Mouse (Mus musculus) lung, postnatal 0 days (tissue): ENCODE results near the gene Paqr7. TPM values are rescaled to one million over a fixed set of nuclear protein-coding genes. Genes with fewer than 3 reads are reported as not detected.
"Not testable (repeated sequence)": the region's sequence is repeated elsewhere in the genome, so short reads cannot be mapped to it uniquely, and the experiment has no call there.

Source experiments
- ATAC-seq: fragments of 200-750 bp; cut with Nextera tagmentation; 2 replicates; pipeline ENCODE4 v1.8.0; 2017; ENCODE audit warnings: moderate library complexity
- DNase-seq: peaks from one replicate; pipeline ENCODE4 v3.0.0-alpha.2; 2016; ENCODE audit warnings: low spot score
- H3K27ac ChIP-seq: fragments of 300-500 bp; sonication (generic); 2 replicates; pipeline ENCODE4 v1.5.1; 2014; ENCODE audit warnings: antibody characterized with exemption, mild to moderate bottlenecking, low read length, mixed read lengths
- H3K27me3 ChIP-seq: fragments of 300-500 bp; sonication (generic); replicated peaks from 2 replicates; pipeline ENCODE4 v1.6.1; 2014; ENCODE audit warnings: low read length, mixed read lengths; ENCODE audit not compliant: insufficient read depth
- H3K36me3 ChIP-seq: fragments of 300-500 bp; sonication (generic); 2 replicates; pipeline ENCODE4 v1.6.1; 2014; ENCODE audit warnings: low read length, mixed read lengths; ENCODE audit not compliant: insufficient read depth
- H3K4me1 ChIP-seq: fragments of 300-500 bp; sonication (generic); 2 replicates; pipeline ENCODE4 v1.6.1; 2014; ENCODE audit warnings: antibody characterized with exemption, low read depth, low read length, mixed read lengths; ENCODE audit not compliant: insufficient read depth
- H3K4me2 ChIP-seq: fragments of 300-500 bp; sonication (generic); replicated peaks from 2 replicates; pipeline ENCODE4 v1.6.1; 2014; ENCODE audit warnings: low read depth, mild to moderate bottlenecking, low read length, moderate library complexity, mixed read lengths
- H3K4me3 ChIP-seq: fragments of 300-500 bp; sonication (generic); 2 replicates; pipeline ENCODE4 v1.5.1; 2014; ENCODE audit warnings: low read depth, low read length
- H3K9ac ChIP-seq: fragments of 300-500 bp; sonication (generic); replicated peaks from 2 replicates; pipeline ENCODE4 v1.6.1; 2014; ENCODE audit warnings: low read depth, mild to moderate bottlenecking
- H3K9me3 ChIP-seq: fragments of 300-500 bp; sonication (generic); 2 replicates; pipeline ENCODE4 v1.6.1; 2016; ENCODE audit warnings: low read length, mixed read lengths
- CTCF ChIP-seq: IDR thresholded peaks from 2 replicates; pipeline ENCODE4 v1.5.1; 2016; ENCODE audit warnings: antibody characterized with exemption, mild to moderate bottlenecking
- EP300 ChIP-seq: IDR thresholded peaks from 2 replicates; pipeline ENCODE4 v1.6.1; 2016; ENCODE audit warnings: antibody characterized with exemption, mild to moderate bottlenecking, control low read depth
- WGBS: fragments of 180-500 bp; shearing (Covaris S2); extraction: QIAGEN DNeasy Blood & Tissue Kit; methylation state at CpG from one replicate; pipeline ENCODE4 v1.1.7; 2014; 5-methylcytosine and 5-hydroxymethylcytosine counted together
- polyA plus RNA-seq: library from polyadenylated mRNA; unstranded; fragments of >200 nt; fragmentation: Nextera tagmentation; extraction: Ambion mirVana; gene quantifications from 2 replicates; pipeline ENCODE4 v1.2.1, GENCODE M21; 2015

The Paqr7 gene
- polyA plus RNA-seq, 1 experiment from 2014 or later, result 27.5 TPM

DNA sequence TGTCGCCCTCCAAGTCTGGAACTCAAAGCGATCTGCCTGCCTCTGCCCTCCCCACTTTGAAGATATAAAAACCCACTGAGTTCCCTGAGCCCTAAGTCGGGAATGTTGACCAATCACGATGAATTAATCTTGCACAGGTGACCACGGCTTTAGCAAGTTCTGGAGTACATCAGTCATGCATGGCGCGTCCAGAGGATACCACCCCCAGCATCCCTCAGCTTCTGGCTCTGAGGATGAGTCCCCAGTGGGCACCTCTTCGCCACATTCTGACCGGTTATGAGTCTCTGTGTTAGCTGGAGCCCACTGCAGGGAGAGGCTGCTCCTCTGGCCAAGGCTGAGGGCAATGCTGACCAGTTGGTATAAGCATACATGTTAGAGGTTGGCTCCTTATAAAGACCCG, 12.3 kb upstream of the Paqr7 start:
- H3K9ac ChIP-seq, result no peak overlapping the region
- no peak overlapping the region for H3K4me2 ChIP-seq
- ATAC-seq (no peak), DNase-seq (no peak)
- H3K9me3 ChIP-seq, result no peaks in the 10 kb centered on the region
- TF ChIP-seq EP300 (no peak), CTCF (no peak)
- WGBS, result 74% methylated on average over 10 of the region's 10 CpGs
- H3K36me3 ChIP-seq, result no peaks in the 10 kb centered on the region
- no peak overlapping the region for H3K4me3 ChIP-seq
- H3K27ac ChIP-seq, result no peak overlapping the region
- no peaks in the 10 kb centered on the region for H3K4me1 ChIP-seq
- no peaks in the 10 kb centered on the region for H3K27me3 ChIP-seq

DNA sequence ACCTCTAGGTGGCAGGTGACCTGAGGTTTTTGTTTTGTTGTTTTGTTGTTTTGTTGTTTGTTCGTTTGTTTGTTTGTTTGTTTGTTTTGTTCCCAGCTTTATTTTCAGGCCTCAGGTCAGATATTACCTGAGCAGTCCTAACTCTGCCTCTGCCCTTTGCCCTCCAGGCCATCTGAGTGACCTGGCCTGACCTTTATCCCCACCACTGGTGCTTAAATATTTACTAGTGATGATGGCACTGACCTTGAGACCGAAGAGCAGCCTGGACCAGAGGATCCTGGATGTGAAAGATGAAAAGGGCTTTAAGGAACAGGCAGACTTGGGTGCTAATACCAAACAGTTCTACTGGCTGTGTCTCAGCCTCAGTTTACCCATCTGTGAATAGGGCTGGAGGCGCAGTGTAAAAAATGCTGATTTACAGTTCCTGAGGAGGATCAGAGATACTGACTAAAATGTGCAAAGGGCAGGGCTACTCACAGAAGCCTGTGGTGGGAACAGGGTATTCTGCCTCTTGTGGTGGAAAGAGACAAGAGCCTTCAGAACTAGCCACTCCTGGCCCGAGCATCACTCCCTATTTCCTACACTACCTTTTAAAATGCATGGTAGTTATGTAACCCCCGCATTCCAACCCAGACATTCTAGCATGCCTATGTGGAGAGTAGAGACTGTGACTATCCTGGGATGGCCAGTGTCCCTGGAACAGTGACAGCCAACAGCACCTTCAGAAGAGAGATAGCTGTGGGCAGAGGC, 11.2 kb upstream of the Paqr7 start:
- Histone ChIP-seq H3K4me2 (no peak overlapping the region), H3K9ac (no peak overlapping the region), H3K4me3 (no peak overlapping the region), H3K27ac (no peak overlapping the region), H3K36me3 (no peaks in the 10 kb centered on the region), H3K4me1 (no peaks in the 10 kb centered on the region), H3K27me3 (no peaks in the 10 kb centered on the region), H3K9me3 (no peaks in the 10 kb centered on the region)
- TF ChIP-seq EP300 (no peak), CTCF (0 out of 2 replicates have a peak, but pooled peaks have one; percentile 1)
- 76% methylated on average over 5 of the region's 5 CpGs for WGBS
- no peak for DNase-seq
- ATAC-seq, result no peak

DNA sequence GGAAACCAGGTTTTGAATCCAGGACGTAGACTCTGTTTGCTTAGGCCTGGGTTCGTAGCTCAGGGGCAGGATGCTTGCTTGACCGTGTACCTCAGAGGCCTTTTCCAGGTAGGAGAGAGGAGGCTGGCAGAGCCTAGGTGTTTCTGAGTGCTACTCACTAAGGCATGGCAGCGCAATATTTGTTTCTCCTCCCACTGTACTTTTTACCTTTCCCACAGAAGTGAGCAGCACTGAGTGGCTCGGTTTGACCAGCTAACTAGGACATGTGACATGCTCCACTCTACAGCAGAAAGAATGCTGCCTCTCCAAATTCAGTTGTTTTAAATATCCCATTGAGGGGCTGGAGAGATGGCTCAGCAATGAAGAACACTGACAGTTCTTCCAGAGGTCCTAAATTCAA, 8.3 kb upstream of the Paqr7 start:
- Histone ChIP-seq H3K9ac (no peak overlapping the region), H3K4me2 (no peak overlapping the region), H3K4me3 (no peak overlapping the region), H3K9me3 (no peaks in the 10 kb centered on the region), H3K36me3 (no peaks in the 10 kb centered on the region), H3K27me3 (no peaks in the 10 kb centered on the region), H3K27ac (peak overlapping the region; percentile 69), H3K4me1 (no peaks in the 10 kb centered on the region)
- peak; percentile 88 for ATAC-seq
- TF ChIP-seq EP300 (peak; percentile 60; the same call in 1 of the 2 replicates), CTCF (no peak)
- 58% methylated on average over 5 of the region's 5 CpGs for WGBS
- peak; percentile 86 for DNase-seq

DNA sequence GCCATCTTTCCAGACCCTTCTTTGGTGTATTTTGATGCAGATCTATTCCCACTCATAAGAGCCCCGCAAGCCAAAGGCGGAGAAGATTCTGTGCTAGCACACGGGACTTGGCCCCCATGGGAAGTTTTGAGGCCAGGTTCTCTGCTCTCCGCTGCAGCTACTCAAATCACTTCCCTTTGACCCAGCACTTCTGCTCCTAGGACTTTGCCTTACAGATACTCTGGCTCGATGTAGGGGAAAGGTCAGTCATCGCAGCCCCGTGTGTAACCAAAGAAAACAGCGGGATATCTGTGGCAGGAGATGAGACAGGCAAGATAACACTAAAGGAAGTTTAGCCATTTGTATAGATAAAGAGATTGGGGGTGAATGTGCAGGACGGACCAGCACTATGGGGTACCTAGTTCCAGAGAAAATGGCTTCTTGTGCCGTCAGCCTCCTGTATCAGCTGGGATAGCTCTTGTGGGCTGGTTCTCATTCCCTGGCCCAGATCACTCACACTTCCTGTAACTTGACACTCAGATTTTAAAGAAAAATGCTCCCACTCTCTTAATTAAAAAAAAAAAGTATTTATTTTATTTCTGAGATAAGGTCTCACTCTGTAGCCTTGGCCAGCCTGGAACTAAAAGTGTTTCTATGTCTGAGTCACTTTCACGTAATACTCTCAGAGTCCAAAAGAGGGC, 6.4 kb upstream of the Paqr7 start:
- H3K4me2 ChIP-seq, result no peak overlapping the region
- no peaks in the 10 kb centered on the region for H3K9me3 ChIP-seq
- H3K4me1 ChIP-seq, result 0 out of 2 replicates have a peak, but pooled peaks cover 5% of the 10 kb centered on the region
- no peak overlapping the region for H3K4me3 ChIP-seq
- no peak for DNase-seq
- 65% methylated on average over 11 of the region's 11 CpGs for WGBS
- H3K27ac ChIP-seq, result no peak overlapping the region
- H3K36me3 ChIP-seq, result no peaks in the 10 kb centered on the region
- no peak overlapping the region for H3K9ac ChIP-seq
- no peaks in the 10 kb centered on the region for H3K27me3 ChIP-seq
- no peak for TF ChIP-seq CTCF
- no peak for TF ChIP-seq EP300
- ATAC-seq, result no peak

DNA sequence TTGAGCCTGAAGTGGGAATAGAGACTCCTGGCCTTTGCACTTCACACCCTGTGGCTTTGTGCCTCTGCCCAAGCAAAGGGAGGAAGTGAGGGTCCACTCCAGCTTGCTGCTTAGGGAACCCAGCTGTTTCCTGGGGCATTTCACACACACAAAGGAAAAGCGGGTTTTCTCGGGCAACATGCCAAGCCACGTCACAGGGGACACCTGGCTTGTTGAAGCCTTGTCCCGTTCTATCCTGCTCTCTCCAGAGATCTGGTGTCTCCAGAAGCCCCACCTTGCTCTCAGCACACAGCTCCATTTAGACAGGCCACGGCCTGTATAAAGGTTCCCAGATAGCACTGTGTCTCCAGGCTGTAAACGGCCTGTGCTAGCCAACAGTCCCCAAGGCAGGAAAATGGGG, 4.8 kb upstream of the Paqr7 start:
- no peak for ATAC-seq
- Histone ChIP-seq H3K4me1 (peaks cover 14% of the 10 kb centered on the region; the same call in 1 of the 2 replicates), H3K9ac (no peak overlapping the region), H3K36me3 (no peaks in the 10 kb centered on the region), H3K4me3 (no peak overlapping the region), H3K9me3 (no peaks in the 10 kb centered on the region), H3K27ac (no peak overlapping the region), H3K27me3 (no peaks in the 10 kb centered on the region), H3K4me2 (no peak overlapping the region)
- no peak for DNase-seq
- TF ChIP-seq CTCF (no peak), EP300 (no peak)
- 36% methylated on average over 6 of the region's 6 CpGs for WGBS

DNA sequence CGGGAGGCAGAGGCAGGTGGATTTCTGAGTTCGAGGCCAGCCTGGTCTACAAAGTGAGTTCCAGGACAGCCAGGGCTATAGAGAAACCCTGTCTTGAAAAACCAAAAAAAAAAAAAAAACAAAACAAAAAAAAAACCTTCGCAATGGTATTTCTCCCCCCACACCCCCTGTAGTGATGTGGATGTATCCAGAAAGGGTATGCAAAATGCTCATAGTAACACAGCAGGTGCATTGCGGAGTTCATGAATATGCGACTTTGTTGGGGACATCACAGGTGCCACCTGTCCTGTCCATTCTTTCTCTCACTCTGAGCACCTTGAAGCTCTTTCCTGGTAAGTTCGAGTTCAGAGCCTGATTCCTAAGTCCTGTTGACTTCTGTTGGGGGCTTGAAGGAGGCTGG, 2.3 kb upstream of the Paqr7 start:
- not testable (repeated sequence) for H3K36me3 ChIP-seq, DNase-seq, H3K9ac ChIP-seq, H3K4me2 ChIP-seq, ATAC-seq, H3K9me3 ChIP-seq, H3K4me3 ChIP-seq, H3K27me3 ChIP-seq
- WGBS, result 94% methylated on average over 6 of the region's 6 CpGs
- Histone ChIP-seq H3K27ac (peak overlapping the region; percentile 85; the same call in 1 of the 2 replicates), H3K4me1 (peaks cover 17% of the 10 kb centered on the region; the same call in 1 of the 2 replicates)
